Mouse (Mus musculus) left cerebral cortex, postnatal 36 days (tissue): ENCODE data around the gene Trp53bp1. TPM values are rescaled to one million over a fixed set of nuclear protein-coding genes. Genes with fewer than 3 reads are reported as not detected.

ENCODE experiments used
- DNase-seq, 2 experiments: peaks; one replicate each; pipeline ENCODE4 v3.0.0; 2021 to 2022; ENCODE audit warnings: low spot score in 2 of 2, mixed read lengths in 1 of 2
- intact Hi-C: fragments of 180-260 bp; cut with DNase I; formaldehyde crosslinking; loops from one replicate; pipeline ENCODE4 v1.15.1; 2025
- total RNA-seq, 2 experiments: library from RNA; stranded (reverse); gene quantifications; 2 replicates each; pipeline ENCODE4 v1.2.3; 2021

Trp53bp1 gene
- 100 to 1,000 TPM; 125 to 148 TPM for total RNA-seq

GRCm38 (mm10) chr2:121271236-121271927, at the start of gene Trp53bp1:
Gene Trp53bp1 (minus strand): TSS chr2:121271407.
- intact Hi-C loops, result loop anchor here (2.0 kb wide), 1 partner anchor 25 kb away; no protein-coding TSS in a partner anchor
- peak; percentile 93 to 95 for DNase-seq

GRCm38 (mm10) chr2:121316278-121316677, 45.1 kb upstream of the Trp53bp1 start:
- no peak for DNase-seq
- intact Hi-C loops, result no loop called here

GRCm38 (mm10) chr2:121308997-121309416, 37.8 kb upstream of the Trp53bp1 start:
- intact Hi-C loops, result no loop called here
- no peak for DNase-seq

- intact Hi-C loops, result no loop called here
- no peak for DNase-seq
Observed at GRCm38 (mm10) chr2:121300036-121300435, 28.8 kb upstream of the Trp53bp1 start.

GRCm38 (mm10) chr2:121299471-121299870, 28.3 kb upstream of the Trp53bp1 start:
- intact Hi-C loops, result loop anchor here (5.0 kb wide), 1 partner anchor 127 kb away; the partner anchor contains the start of genes Tubgcp4 and Zscan29
- no peak for DNase-seq

- DNase-seq, result no peak
- intact Hi-C loops, result loop anchor here (5.0 kb wide), 1 partner anchor 126 kb away; the partner anchor contains the start of genes Tubgcp4 and Zscan29
Observed at GRCm38 (mm10) chr2:121298131-121298530, 26.9 kb upstream of the Trp53bp1 start.

GRCm38 (mm10) chr2:121297701-121298100, 26.5 kb upstream of the Trp53bp1 start:
- peak in 1 of 2 experiments; percentile 19 for DNase-seq
- intact Hi-C loops, result loop anchor here (2.0 to 5.0 kb wide), 2 partner anchors 27 to 125 kb away; partner anchors contain the start of genes Trp53bp1, Tubgcp4 and Zscan29

GRCm38 (mm10) chr2:121296754-121297231, 25.6 kb upstream of the Trp53bp1 start:
- DNase-seq, result no peak
- intact Hi-C loops, result loop anchor here (1.0 to 5.0 kb wide), 3 partner anchors 26 to 124 kb away; partner anchors contain the start of genes Trp53bp1, Tubgcp4 and Zscan29

GRCm38 (mm10) chr2:121295608-121296571, 24.7 kb upstream of the Trp53bp1 start:
- intact Hi-C loops, result loop anchor here (1.0 to 5.0 kb wide), 3 partner anchors 25 to 124 kb away; partner anchors contain the start of genes Trp53bp1, Tubgcp4 and Zscan29

GRCm38 (mm10) chr2:121294753-121295607, 23.8 kb upstream of the Trp53bp1 start:
- peak; percentile 76 to 80 for DNase-seq
- intact Hi-C loops, result loop anchor here (5.0 kb wide), 1 partner anchor 123 kb away; the partner anchor contains the start of genes Tubgcp4 and Zscan29

More at GRCm38 (mm10) chr2:121295608-121296571, 24.7 kb upstream of the Trp53bp1 start:
- peak; percentile 72 to 78 for DNase-seq

- intact Hi-C loops, result no loop called here
- DNase-seq, result peak in 1 of 2 experiments; percentile 26
Observed at GRCm38 (mm10) chr2:121294182-121294581, 23.0 kb upstream of the Trp53bp1 start.

GRCm38 (mm10) chr2:121292316-121293013, 21.3 kb upstream of the Trp53bp1 start:
- intact Hi-C loops, result no loop called here
- DNase-seq, result no peak

- peak in 1 of 2 experiments; percentile 24 for DNase-seq
- intact Hi-C loops, result loop anchor here (2.0 kb wide), 1 partner anchor 17 kb away; no protein-coding TSS in a partner anchor
Observed at GRCm38 (mm10) chr2:121289730-121290540, 18.7 kb upstream of the Trp53bp1 start.

GRCm38 (mm10) chr2:121288901-121289729, 17.9 kb upstream of the Trp53bp1 start, which contains the start of gene Map1a:
Gene Map1a (plus strand): TSS chr2:121289600.
- intact Hi-C loops, result loop anchor here (2.0 kb wide), 1 partner anchor 16 kb away; no protein-coding TSS in a partner anchor
- DNase-seq, result peak; percentile 97 to 98

GRCm38 (mm10) chr2:121287850-121288249, 16.6 kb upstream of the Trp53bp1 start:
- intact Hi-C loops, result loop anchor here (2.0 kb wide), 1 partner anchor 15 kb away; no protein-coding TSS in a partner anchor
- DNase-seq, result no peak
